Mouse (Mus musculus) MEL (cell line): Measurements from ENCODE around the gene B230307C23Rik. TPM values are rescaled to one million over a fixed set of nuclear protein-coding genes. Genes with fewer than 3 reads are reported as not detected.

Experiments used
- DNase-seq: peaks from one replicate; pipeline ENCODE4 v3.0.0; 2011; ENCODE audit warnings: low read depth, low spot score
- H3K27ac ChIP-seq: 2 replicates; pipeline ENCODE4 v1.5.1; 2012; ENCODE audit warnings: low read depth, mild to moderate bottlenecking, control low read depth, low read length, moderate library complexity; ENCODE audit not compliant: control insufficient read depth
- H3K27me3 ChIP-seq, 2 experiments: fragments of 150-350 bp in 1 of 2; sonication (generic) in 1 of 2; 2 replicates each; pipeline ENCODE4 v1.6.1; 2012; ENCODE audit warnings: low read length in 2 of 2, mild to moderate bottlenecking in 2 of 2, improper control_type of control experiment in 1 of 2, moderate library complexity in 1 of 2; ENCODE audit not compliant: insufficient read depth in 2 of 2, control insufficient read depth in 1 of 2
- H3K36me3 ChIP-seq, 2 experiments: 2 replicates each; pipeline ENCODE4 v1.6.1; 2012 to 2014; ENCODE audit warnings: low read length in 2 of 2, improper control_type of control experiment in 1 of 2, inconsistent platforms in 1 of 2, mild to moderate bottlenecking in 1 of 2; ENCODE audit not compliant: insufficient read depth in 2 of 2, control insufficient read depth in 1 of 2
- H3K4me1 ChIP-seq, 2 experiments: fragments of 150-350 bp in 1 of 2; sonication (generic) in 1 of 2; 2 replicates each; pipeline ENCODE4 v1.6.1; 2012; ENCODE audit warnings: low read length in 2 of 2, improper control_type of control experiment in 1 of 2, mild to moderate bottlenecking in 1 of 2; ENCODE audit not compliant: insufficient read depth in 2 of 2, control insufficient read depth in 1 of 2
- H3K4me3 ChIP-seq, 2 experiments: fragments of 150-350 bp in 1 of 2; sonication (generic) in 1 of 2; 2 replicates each; pipeline ENCODE4 v1.5.1; 2012; ENCODE audit warnings: low read depth in 2 of 2, low read length in 2 of 2, mild to moderate bottlenecking in 2 of 2, moderate library complexity in 2 of 2, control low read depth in 1 of 2, improper control_type of control experiment in 1 of 2; ENCODE audit not compliant: control insufficient read depth in 1 of 2, insufficient read depth in 1 of 2
- H3K79me2 ChIP-seq: 2 replicates; pipeline ENCODE4 v1.6.1; 2012; ENCODE audit warnings: mild to moderate bottlenecking, low read length, moderate library complexity; ENCODE audit not compliant: control insufficient read depth, poor library complexity, insufficient read depth
- H3K9ac ChIP-seq: 2 replicates; pipeline ENCODE4 v1.6.1; 2012; ENCODE audit warnings: low read depth, mild to moderate bottlenecking, control low read depth, low read length, moderate library complexity; ENCODE audit not compliant: control insufficient read depth, poor library complexity, severe bottlenecking
- H3K9me3 ChIP-seq: fragments of 150-350 bp; sonication (generic); replicated peaks from 2 replicates; pipeline ENCODE4 v1.6.1; 2012; ENCODE audit warnings: mild to moderate bottlenecking, low read length, improper control_type of control experiment, moderate library complexity; ENCODE audit not compliant: insufficient read depth
- BHLHE40 ChIP-seq: IDR thresholded peaks from 2 replicates; pipeline ENCODE4 v1.6.1; 2012; ENCODE audit warnings: low read depth, mild to moderate bottlenecking, inconsistent platforms, low read length, improper control_type of control experiment, borderline replicate concordance
- CHD2 ChIP-seq: IDR thresholded peaks from 2 replicates; pipeline ENCODE4 v1.6.1; 2011; ENCODE audit warnings: low read length, improper control_type of control experiment
- CTCF ChIP-seq, 3 experiments: IDR thresholded peaks in 2 of 3; conservative IDR thresholded peaks in 1 of 3; 2 replicates each; pipeline ENCODE4 v1.5.1; 2011 to 2012; ENCODE audit warnings: low read length in 3 of 3, low read depth in 2 of 3, mild to moderate bottlenecking in 2 of 3, improper control_type of control experiment in 1 of 3, inconsistent platforms in 1 of 3, mixed read lengths in 1 of 3, moderate library complexity in 1 of 3; ENCODE audit not compliant: control insufficient read depth in 1 of 3, insufficient read depth in 1 of 3, poor library complexity in 1 of 3, severe bottlenecking in 1 of 3
- ELF1 ChIP-seq: IDR thresholded peaks from 2 replicates; pipeline ENCODE4 v1.6.1; 2014; ENCODE audit warnings: low read depth, mild to moderate bottlenecking, inconsistent platforms, low read length, improper control_type of control experiment, moderate library complexity
- EP300 ChIP-seq, 2 experiments: IDR thresholded peaks; 2 replicates each; pipeline ENCODE4 v1.6.1; 2011; ENCODE audit warnings: improper control_type of control experiment in 2 of 2, low read length in 2 of 2, low read depth in 1 of 2, mild to moderate bottlenecking in 1 of 2
- ETS1 ChIP-seq: IDR thresholded peaks from 2 replicates; pipeline ENCODE4 v1.6.1; 2012; ENCODE audit warnings: low read depth, mild to moderate bottlenecking, inconsistent platforms, low read length, improper control_type of control experiment, moderate library complexity
- GABPA ChIP-seq: IDR thresholded peaks from 2 replicates; pipeline ENCODE4 v1.6.1; 2012; ENCODE audit warnings: low read depth, mild to moderate bottlenecking, inconsistent platforms, low read length, improper control_type of control experiment, moderate library complexity
- GATA1 ChIP-seq: IDR thresholded peaks from 2 replicates; pipeline ENCODE4 v1.6.1; 2011; ENCODE audit warnings: low read depth, low read length, improper control_type of control experiment
- HCFC1 ChIP-seq: IDR thresholded peaks from 2 replicates; pipeline ENCODE4 v1.6.1; 2012; ENCODE audit warnings: low read depth, mild to moderate bottlenecking, inconsistent platforms, low read length, improper control_type of control experiment, moderate library complexity
- JUND ChIP-seq: IDR thresholded peaks from 2 replicates; pipeline ENCODE4 v1.6.1; 2011; ENCODE audit warnings: low read depth, mild to moderate bottlenecking, improper control_type of control experiment, low read length
- KAT2A ChIP-seq: conservative IDR thresholded peaks from 2 replicates; pipeline ENCODE4 v1.6.1; 2012; ENCODE audit warnings: low read depth, low read length, improper control_type of control experiment, inconsistent platforms
- MAFK ChIP-seq: IDR thresholded peaks from 2 replicates; pipeline ENCODE4 v1.6.1; 2011; ENCODE audit warnings: low read depth, mild to moderate bottlenecking, low read length, improper control_type of control experiment, borderline replicate concordance
- MAX ChIP-seq: IDR thresholded peaks from 2 replicates; pipeline ENCODE4 v1.6.1; 2011; ENCODE audit warnings: low read length, improper control_type of control experiment
- MEF2A ChIP-seq: IDR thresholded peaks from 2 replicates; pipeline ENCODE4 v1.6.1; 2014; ENCODE audit warnings: low read depth, mild to moderate bottlenecking, inconsistent platforms, low read length, improper control_type of control experiment; ENCODE audit not compliant: poor library complexity, insufficient replicate concordance, severe bottlenecking; ENCODE audit errors: extremely low read depth
- MXI1 ChIP-seq: IDR thresholded peaks from 2 replicates; pipeline ENCODE4 v1.6.1; 2011; ENCODE audit warnings: mild to moderate bottlenecking, low read depth, low read length, improper control_type of control experiment
- MYB ChIP-seq: IDR thresholded peaks from 2 replicates; pipeline ENCODE4 v1.6.1; 2011; ENCODE audit warnings: mild to moderate bottlenecking, low read depth, low read length, improper control_type of control experiment
- MYC ChIP-seq: IDR thresholded peaks from 2 replicates; pipeline ENCODE4 v1.6.1; 2011; ENCODE audit warnings: low read depth, mild to moderate bottlenecking, low read length, improper control_type of control experiment, moderate library complexity
- NELFE ChIP-seq: IDR thresholded peaks from 2 replicates; pipeline ENCODE4 v1.6.1; 2011; ENCODE audit warnings: low read depth, low read length, improper control_type of control experiment
- POLR2A ChIP-seq, 2 experiments: IDR thresholded peaks; 2 replicates each; pipeline ENCODE4 v1.6.1; 2011 to 2012; ENCODE audit warnings: low read length in 2 of 2, mild to moderate bottlenecking in 2 of 2, control low read depth in 1 of 2, improper control_type of control experiment in 1 of 2, low read depth in 1 of 2, moderate library complexity in 1 of 2; ENCODE audit not compliant: control insufficient read depth in 1 of 2, insufficient read depth in 1 of 2, poor library complexity in 1 of 2
- POLR2AphosphoS5 ChIP-seq: IDR thresholded peaks from 2 replicates; pipeline ENCODE4 v1.6.1; 2012; ENCODE audit warnings: low read depth, borderline replicate concordance, mild to moderate bottlenecking, inconsistent platforms, low read length, moderate library complexity, mixed read lengths
- RAD21 ChIP-seq: IDR thresholded peaks from 2 replicates; pipeline ENCODE4 v1.6.1; 2011; ENCODE audit warnings: mild to moderate bottlenecking, low read depth, low read length, improper control_type of control experiment
- RCOR1 ChIP-seq: IDR thresholded peaks from 2 replicates; pipeline ENCODE4 v1.6.1; 2012; ENCODE audit warnings: low read depth, mild to moderate bottlenecking, inconsistent platforms, low read length, improper control_type of control experiment
- SIN3A ChIP-seq: IDR thresholded peaks from 2 replicates; pipeline ENCODE4 v1.6.1; 2012; ENCODE audit warnings: low read length, improper control_type of control experiment, inconsistent platforms
- SMC3 ChIP-seq: IDR thresholded peaks from 2 replicates; pipeline ENCODE4 v1.6.1; 2011; ENCODE audit warnings: low read depth, low read length, improper control_type of control experiment
- TAL1 ChIP-seq: IDR thresholded peaks from 2 replicates; pipeline ENCODE4 v1.6.1; 2012; ENCODE audit warnings: mild to moderate bottlenecking, inconsistent platforms, low read length, moderate library complexity, mixed read lengths
- TBP ChIP-seq: IDR thresholded peaks from 2 replicates; pipeline ENCODE4 v1.8.0; 2011; ENCODE audit warnings: low read depth, low read length, improper control_type of control experiment
- UBTF ChIP-seq: IDR thresholded peaks from 2 replicates; pipeline ENCODE4 v1.6.1; 2012; ENCODE audit warnings: low read depth, mild to moderate bottlenecking, inconsistent platforms, low read length, improper control_type of control experiment, moderate library complexity, borderline replicate concordance; ENCODE audit not compliant: insufficient read depth
- USF1 ChIP-seq: IDR thresholded peaks from 2 replicates; pipeline ENCODE4 v1.6.1; 2014; ENCODE audit warnings: low read depth, mild to moderate bottlenecking, inconsistent platforms, low read length, improper control_type of control experiment, moderate library complexity
- ZC3H11A ChIP-seq: IDR thresholded peaks from 2 replicates; pipeline ENCODE4 v1.6.1; 2012; ENCODE audit warnings: low read depth, mild to moderate bottlenecking, inconsistent platforms, low read length, improper control_type of control experiment
- ZMIZ1 ChIP-seq: IDR thresholded peaks from 2 replicates; pipeline ENCODE4 v1.6.1; 2012; ENCODE audit warnings: low read depth, mild to moderate bottlenecking, inconsistent platforms, low read length, improper control_type of control experiment, moderate library complexity
- ZNF384 ChIP-seq: IDR thresholded peaks from 2 replicates; pipeline ENCODE4 v1.6.1; 2012; ENCODE audit warnings: low read depth, mild to moderate bottlenecking, inconsistent platforms, low read length, improper control_type of control experiment
- polyA plus RNA-seq, 2 experiments: library from polyadenylated mRNA; stranded (reverse) in 1 of 2; unstranded in 1 of 2; fragments of >175 nt in 1 of 2; fragments of >200 nt in 1 of 2; gene quantifications; 2 replicates each; pipeline versions ENCODE4 v1.2.1 to v1.2.4; 2012; ENCODE audit warnings: low replicate concordance in 2 of 2, low read depth in 1 of 2; ENCODE audit not compliant: insufficient read length in 2 of 2, insufficient read depth in 1 of 2, missing spikeins in 1 of 2
- total RNA-seq: library from RNA; depleted of rRNA; stranded (reverse); fragments of 300-350 nt; gene quantifications from 2 replicates; pipeline ENCODE4 v1.2.3, GENCODE M21; 2012

Gene B230307C23Rik
- total and polyA plus RNA-seq, 3 experiments, result 27.4 to 54.8 TPM; not detected in 1

GRCm38 (mm10) chr16:97956011-97956410 lies 41.1 kb upstream of the B230307C23Rik start:
- peaks cover 0 to 37% of the 10 kb centered on the region in 2 experiments; a peak in 3 of 4 replicates for H3K36me3 ChIP-seq
- H3K79me2 ChIP-seq, result 0 out of 2 replicates have a peak, but pooled peaks cover 2% of the 10 kb centered on the region
- DNase-seq, result no peak
- H3K9me3 ChIP-seq, result no peaks in the 10 kb centered on the region
- H3K27me3 ChIP-seq, result no peaks in the 10 kb centered on the region
- no peak overlapping the region for H3K4me3 ChIP-seq
- TF ChIP-seq MAX, result no peak
- TF ChIP-seq MYB, result no peak
- no peak for TF ChIP-seq RCOR1
- TF ChIP-seq ETS1, result no peak
- TF ChIP-seq MXI1, result no peak
- TF ChIP-seq CHD2, result no peak
- TF ChIP-seq SIN3A, result no peak
- no peak for TF ChIP-seq ZNF384
- no peak for TF ChIP-seq TBP
- TF ChIP-seq, all 39 proteins: peak for 0
- no peak overlapping the region for H3K27ac ChIP-seq
- peaks cover 17 to 26% of the 10 kb centered on the region in 2 experiments for H3K4me1 ChIP-seq
- H3K9ac ChIP-seq, result no peak overlapping the region

GRCm38 (mm10) chr16:97957626-97958025 lies 39.5 kb upstream of the B230307C23Rik start:
- no peaks in the 10 kb centered on the region for H3K9me3 ChIP-seq
- H3K4me3 ChIP-seq, result no peak overlapping the region
- peak overlapping the region; percentile 59 for H3K27ac ChIP-seq
- no peak overlapping the region for H3K9ac ChIP-seq
- no peaks in the 10 kb centered on the region for H3K27me3 ChIP-seq
- DNase-seq, result peak; percentile 76
- H3K4me1 ChIP-seq, result peaks cover 20 to 26% of the 10 kb centered on the region in 2 experiments
- H3K79me2 ChIP-seq, result peaks cover 9% of the 10 kb centered on the region
- H3K36me3 ChIP-seq, result peaks cover 0 to 41% of the 10 kb centered on the region in 2 experiments; a peak in 3 of 4 replicates
- TF ChIP-seq CTCF (IDR thresholded peaks at IDR 0.05 in 2 of 3, conservative IDR thresholded peaks at IDR 0.05 in 1 of 3; ENCODE audit: control insufficient read depth in 1 of 3, insufficient read depth in 1 of 3, low read depth in 2 of 3, low read length in 3 of 3, poor library complexity in 1 of 3, severe bottlenecking in 1 of 3) (no peak), SMC3 (no peak), HCFC1 (no peak), ZC3H11A (no peak), GATA1 (no peak; the same call in 1 of the 2 replicates), POLR2A (IDR thresholded peaks at IDR 0.05; ENCODE audit: control insufficient read depth in 1 of 2, insufficient read depth in 1 of 2, low read depth in 1 of 2, low read length in 2 of 2, poor library complexity in 1 of 2) (no peak), MYC (no peak), CHD2 (no peak), ELF1 (no peak), JUND (no peak), GABPA (no peak), MYB (no peak), BHLHE40 (no peak), NELFE (no peak), TBP (0 out of 2 replicates have a peak, but pooled peaks have one; percentile 25), MEF2A (no peak), UBTF (no peak), RAD21 (no peak), MAFK (no peak), ETS1 (peak; percentile 69), TAL1 (peak; percentile 75), KAT2A (no peak), POLR2AphosphoS5 (no peak), ZMIZ1 (no peak), EP300 (IDR thresholded peaks at IDR 0.05; ENCODE audit: low read depth in 1 of 2, low read length in 2 of 2) (peak; percentile 44 to 59; a peak in 3 of 4 replicates), SIN3A (no peak; the same call in 1 of the 2 replicates), RCOR1 (peak; percentile 73; the same call in 1 of the 2 replicates), USF1 (no peak)
